Mouse (Mus musculus) brown adipose tissue, adult 24 weeks (tissue): ENCODE measurements around the gene Trub2. TPM values are rescaled to one million over a fixed set of nuclear protein-coding genes. Genes with fewer than 3 reads are reported as not detected.
"Not testable (repeated sequence)": the region's sequence is repeated elsewhere in the genome, so short reads cannot be mapped to it uniquely, and the experiment has no call there.

ENCODE experiments used
- H3K27ac ChIP-seq: fragments of 200-500 bp; replicated peaks from 2 replicates; pipeline ENCODE4 v1.5.1; 2012; ENCODE audit warnings: low read depth, mild to moderate bottlenecking, low read length
- H3K4me1 ChIP-seq: fragments of 200-500 bp; 2 replicates; pipeline ENCODE4 v1.6.1; 2012; ENCODE audit warnings: low read length, mixed read lengths; ENCODE audit not compliant: control insufficient read depth, insufficient read depth, insufficient read length
- H3K4me3 ChIP-seq: fragments of 200-500 bp; 2 replicates; pipeline ENCODE4 v1.5.1; 2012; ENCODE audit warnings: low read depth, mild to moderate bottlenecking, low read length, moderate library complexity; ENCODE audit not compliant: insufficient read depth
- polyA plus RNA-seq: library from polyadenylated mRNA; stranded (reverse); fragments of >200 nt; gene quantifications from 2 replicates; pipeline ENCODE4 v1.2.4, GENCODE M21; 2012; ENCODE audit not compliant: missing spikeins, insufficient read depth, insufficient read length

Gene Trub2
- polyA plus RNA-seq, 1 experiment = 18.0 TPM

DNA sequence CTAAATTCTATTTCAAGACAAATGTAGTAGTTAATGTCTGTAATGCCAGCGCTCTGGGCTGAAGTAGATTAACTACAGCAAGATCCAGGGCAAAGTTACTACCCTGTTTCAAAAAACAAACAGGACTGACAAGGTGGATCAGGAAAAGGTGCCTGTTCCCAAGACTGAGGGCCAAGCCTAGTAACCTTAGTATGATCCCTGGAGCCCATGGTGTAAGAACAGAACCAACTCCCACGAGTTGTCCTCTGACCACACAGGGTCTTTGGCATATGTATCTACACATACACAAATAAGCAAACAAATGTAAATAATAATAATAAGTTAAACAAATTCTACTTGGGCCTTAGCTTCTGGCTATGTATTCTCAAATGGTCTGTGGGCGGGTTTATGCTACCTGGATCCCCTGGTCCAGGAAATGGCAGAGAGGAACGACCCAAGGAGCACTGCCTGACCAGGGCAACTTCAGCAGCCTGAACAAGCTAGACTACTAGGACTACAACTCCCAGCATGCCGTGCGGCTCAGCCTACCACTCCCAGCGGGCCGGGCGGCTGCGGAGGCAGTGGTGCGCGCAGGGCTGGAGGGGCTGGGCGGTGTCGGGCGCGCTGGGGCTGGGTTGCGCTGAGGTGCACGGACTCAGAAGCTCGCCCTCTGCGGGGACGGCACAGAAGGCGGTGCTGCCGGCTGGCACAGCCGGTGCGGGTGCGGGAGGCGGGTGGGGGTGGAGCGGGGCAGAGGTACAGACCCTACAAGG is 13.9 kb upstream of the Trub2 start, which contains the start of gene Slc27a4:
Gene Slc27a4, plus strand, starts transcription at position 560 of the 752 bp plus-strand sequence.
- H3K4me3 ChIP-seq = peak within 1 kb of the TSS; percentile 80
- H3K4me1 ChIP-seq = peaks cover 3% of the 10 kb centered on the region; the same call in 1 of the 2 replicates
- H3K27ac ChIP-seq = 0 out of 2 replicates have a peak within 1 kb of the TSS, but pooled peaks have one; percentile 4

DNA sequence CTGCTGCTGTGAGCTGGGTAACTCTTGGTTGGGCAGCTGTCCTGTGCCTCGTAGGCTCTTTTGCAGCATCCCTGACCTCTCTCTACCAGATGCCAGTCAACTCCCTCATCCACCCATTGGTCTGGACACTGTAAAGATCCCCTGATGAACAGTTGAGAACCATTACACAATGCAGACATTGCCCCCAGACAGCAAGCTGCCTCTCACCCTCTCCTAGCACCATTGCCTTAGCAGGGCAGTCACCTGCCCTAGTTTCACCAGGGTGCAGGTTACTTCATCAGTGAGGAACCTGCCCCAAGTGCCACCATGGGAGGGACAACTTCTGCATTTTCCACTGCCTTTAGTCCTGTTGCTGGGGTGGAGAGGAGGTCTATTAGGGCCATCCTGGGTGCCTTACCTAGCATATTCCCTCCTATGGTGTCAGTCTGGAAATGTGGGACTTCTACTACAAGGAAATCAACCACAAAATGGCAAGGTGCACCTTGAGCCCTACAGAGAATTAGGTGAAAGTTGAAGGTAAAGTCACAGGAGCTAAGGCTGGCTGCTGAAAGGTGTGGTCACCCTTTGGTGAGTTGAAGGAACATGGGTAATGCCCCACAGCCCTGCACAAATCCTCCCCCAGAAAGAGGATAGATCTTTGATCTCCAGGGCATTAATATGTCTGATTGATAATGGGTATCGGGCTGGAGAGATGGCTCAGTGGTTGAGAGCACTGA is 4.6 kb upstream of the Trub2 start:
- Histone ChIP-seq H3K4me1 (no peaks in the 10 kb centered on the region), H3K27ac (no peak overlapping the region)

DNA sequence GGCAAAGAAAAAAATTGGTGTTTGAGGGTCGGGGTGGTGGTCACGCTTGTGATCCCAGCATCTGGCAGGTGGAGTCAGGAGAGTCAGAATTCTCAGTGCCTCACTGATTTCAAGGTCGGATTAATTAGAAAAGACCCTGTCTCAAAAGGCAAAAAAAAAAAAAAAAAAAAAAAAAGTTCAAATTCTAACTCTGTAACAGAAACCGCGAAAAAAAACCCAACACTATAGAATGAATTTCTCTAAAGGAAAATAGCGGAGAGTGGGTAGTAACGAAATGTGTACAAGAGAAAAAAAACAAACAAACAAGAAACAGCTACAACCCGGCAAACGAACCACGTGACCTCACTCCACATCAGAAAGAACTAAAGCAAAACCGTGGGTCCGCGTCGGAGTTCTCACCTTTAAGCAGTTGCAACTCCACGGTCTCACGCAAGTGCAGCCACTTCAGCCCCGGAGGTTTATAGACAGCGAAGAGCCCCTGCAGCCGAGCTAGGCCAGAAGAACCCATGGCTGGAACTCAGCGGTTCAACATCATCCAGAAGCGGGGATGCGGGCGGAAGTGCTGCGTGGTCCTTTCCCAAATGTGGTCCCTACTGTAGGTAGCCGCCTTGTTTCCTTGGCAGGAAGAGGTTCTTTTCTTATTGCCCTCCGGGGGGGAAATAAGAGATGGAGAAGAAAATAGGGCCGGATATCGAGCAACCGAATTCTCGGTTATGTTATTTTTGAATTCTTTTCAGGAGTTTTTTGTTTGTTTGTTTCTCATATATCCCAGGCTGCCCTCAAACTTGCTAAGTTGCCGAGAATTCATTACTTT is 991 bp downstream of the Trub2 start, which contains the start of gene Coq4:
Gene Coq4, plus strand, starts transcription at position 390 of the 814 bp plus-strand sequence.
- H3K4me1 ChIP-seq = no peaks in the 10 kb centered on the region
- H3K27ac ChIP-seq = peak within 1 kb of the TSS; percentile 50
- peak within 1 kb of the TSS; percentile 81 for H3K4me3 ChIP-seq

More for the DNA sequence above, 4.6 kb upstream of the Trub2 start:
- no peak overlapping the region for H3K4me3 ChIP-seq

DNA sequence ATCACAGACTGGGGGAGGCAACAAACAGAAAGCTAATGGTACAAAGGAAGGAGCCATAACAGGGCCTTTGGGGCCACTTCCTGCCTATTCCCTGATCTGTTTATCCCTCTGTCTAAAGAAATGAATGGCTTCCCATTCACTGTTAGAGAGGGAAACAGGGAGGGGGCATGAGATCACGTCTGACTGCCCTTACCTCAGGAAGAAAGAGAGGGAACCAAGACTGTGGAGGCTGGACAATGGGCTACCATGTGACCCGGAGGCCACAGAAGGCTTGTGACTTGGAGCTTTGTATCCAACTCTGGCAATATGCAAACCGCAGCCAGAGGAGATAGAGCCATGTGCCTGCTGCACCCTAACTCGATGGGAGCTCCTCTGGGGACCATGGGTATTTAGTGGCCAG is 4.0 kb downstream of the Trub2 start:
- Histone ChIP-seq H3K4me3 (no peak overlapping the region), H3K4me1 (no peaks in the 10 kb centered on the region), H3K27ac (no peak overlapping the region)

DNA sequence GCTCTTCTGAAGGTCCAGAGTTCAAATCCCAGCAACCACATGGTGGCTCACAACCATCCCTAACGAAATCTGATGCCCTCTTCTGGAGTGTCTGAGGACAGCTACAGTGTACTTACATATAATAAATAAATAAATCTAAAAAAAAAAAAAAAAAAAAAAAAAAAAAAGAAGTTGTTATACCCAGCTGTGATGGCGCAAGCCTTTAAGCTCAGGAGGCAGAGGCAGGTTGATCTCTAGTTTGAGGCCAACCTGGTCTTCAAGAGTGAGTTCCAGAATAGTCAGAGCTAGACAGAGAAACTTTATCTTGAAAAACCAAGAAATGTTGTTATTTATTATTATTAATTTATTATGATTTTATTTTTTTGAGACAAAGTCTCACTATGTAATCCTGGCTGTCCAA is 7.0 kb downstream of the Trub2 start:
- not testable (repeated sequence) for H3K4me3 ChIP-seq, H3K4me1 ChIP-seq, H3K27ac ChIP-seq

DNA sequence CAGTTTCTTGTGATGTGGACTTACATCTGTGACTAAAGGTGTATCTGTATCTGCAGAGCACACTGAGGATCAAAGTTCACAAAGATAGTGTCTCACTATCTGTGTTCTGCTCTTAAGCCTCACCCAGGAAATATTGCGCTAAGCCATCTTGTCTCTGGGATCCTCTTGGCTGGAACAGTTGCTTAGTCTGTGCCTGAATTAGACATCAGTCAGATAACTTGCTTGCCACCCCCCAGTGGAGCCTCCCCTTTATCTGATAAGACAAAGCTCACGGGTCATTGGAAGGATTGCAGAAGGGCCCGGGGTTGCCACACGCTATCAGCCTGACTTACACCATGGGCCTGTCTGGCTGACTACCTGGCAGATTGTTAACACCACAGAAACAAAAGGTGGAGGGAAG is 15.0 kb downstream of the Trub2 start:
- no peak overlapping the region for H3K27ac ChIP-seq
- H3K4me3 ChIP-seq = no peak overlapping the region
- H3K4me1 ChIP-seq = peaks cover 6% of the 10 kb centered on the region

DNA sequence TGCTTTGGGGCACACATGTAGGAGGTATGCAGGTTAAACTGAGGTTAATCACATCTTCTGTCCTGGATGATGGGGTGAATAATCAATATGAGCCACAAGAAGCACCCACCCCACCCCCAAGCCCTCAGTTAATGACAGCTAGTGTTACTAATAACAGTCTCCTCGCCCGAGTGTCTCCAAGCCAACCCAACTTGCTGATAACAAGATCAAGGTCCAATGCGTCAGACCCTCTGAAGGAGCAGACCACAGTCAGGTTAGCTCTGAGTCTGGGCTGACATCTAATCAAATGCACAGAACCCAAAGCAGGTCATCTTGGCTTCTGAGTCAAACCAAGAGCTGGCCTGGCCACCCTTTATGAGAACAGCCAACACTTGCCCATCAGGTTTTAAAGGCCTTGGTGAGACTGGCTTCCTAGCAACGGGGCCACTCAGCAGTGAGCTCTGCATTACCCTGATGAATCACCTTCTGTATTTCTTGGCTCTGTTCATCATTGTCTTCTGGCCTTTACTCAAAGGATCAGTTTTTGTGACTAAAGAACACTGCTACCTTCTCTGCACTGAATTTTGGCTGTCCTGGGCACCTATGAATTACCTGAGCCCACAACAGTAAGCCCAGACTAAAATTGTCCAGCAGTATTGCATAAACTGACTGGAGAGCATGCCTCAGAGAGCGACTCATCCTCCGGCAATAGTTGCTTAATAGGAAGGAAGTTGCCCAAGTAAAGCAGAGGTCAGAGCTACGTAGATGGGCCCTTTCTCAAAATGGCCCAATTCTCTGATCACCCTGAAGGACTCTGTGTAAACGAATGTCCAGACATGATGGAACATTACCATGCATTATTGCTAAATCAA is 16.5 kb downstream of the Trub2 start:
- peaks cover 6% of the 10 kb centered on the region for H3K4me1 ChIP-seq
- H3K4me3 ChIP-seq = no peak overlapping the region
- H3K27ac ChIP-seq = peak overlapping the region; percentile 42

DNA sequence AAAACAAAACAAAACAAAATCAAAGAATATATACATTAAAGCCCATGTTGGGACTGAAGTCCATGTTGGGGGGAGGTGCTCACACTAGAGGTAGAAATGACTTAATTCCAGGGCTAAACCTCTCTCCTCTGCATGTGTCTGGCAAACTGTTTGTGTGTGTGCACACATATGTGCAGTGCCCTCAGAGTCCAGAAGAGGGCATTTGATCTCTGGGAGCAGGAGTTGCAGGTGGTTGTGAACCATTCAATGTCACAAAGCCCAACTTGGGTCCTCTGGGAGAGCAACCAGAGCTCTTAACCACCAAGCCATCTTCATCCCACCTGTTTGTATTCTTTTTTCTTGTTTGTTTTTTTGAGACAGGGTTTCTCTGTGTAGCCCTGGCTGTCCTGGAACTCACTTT is 18.1 kb downstream of the Trub2 start:
- no peak overlapping the region for H3K27ac ChIP-seq
- H3K4me3 ChIP-seq = no peak overlapping the region
- H3K4me1 ChIP-seq = peaks cover 6% of the 10 kb centered on the region

DNA sequence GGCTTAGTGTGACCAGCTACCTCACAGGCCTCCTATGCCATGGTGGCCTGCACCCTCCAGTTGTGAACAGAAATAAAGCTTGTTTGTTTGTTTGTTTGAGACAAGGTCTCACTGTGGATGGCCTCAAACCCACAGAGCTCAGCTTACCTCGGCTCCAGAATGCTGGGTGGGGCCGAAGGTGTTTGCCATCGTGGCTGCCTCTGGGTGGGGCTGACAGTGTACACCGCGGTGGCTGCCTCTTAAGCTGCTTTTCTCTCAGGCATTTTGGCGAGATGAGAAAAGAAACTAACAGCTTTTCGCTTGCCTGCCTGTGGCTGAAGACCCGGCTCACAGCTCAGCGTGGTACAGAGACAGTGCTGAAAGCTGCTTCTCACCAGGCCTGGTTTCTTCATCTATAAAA is 19.4 kb downstream of the Trub2 start:
- Histone ChIP-seq H3K27ac (no peak overlapping the region), H3K4me1 (peaks cover 6% of the 10 kb centered on the region), H3K4me3 (no peak overlapping the region)

DNA sequence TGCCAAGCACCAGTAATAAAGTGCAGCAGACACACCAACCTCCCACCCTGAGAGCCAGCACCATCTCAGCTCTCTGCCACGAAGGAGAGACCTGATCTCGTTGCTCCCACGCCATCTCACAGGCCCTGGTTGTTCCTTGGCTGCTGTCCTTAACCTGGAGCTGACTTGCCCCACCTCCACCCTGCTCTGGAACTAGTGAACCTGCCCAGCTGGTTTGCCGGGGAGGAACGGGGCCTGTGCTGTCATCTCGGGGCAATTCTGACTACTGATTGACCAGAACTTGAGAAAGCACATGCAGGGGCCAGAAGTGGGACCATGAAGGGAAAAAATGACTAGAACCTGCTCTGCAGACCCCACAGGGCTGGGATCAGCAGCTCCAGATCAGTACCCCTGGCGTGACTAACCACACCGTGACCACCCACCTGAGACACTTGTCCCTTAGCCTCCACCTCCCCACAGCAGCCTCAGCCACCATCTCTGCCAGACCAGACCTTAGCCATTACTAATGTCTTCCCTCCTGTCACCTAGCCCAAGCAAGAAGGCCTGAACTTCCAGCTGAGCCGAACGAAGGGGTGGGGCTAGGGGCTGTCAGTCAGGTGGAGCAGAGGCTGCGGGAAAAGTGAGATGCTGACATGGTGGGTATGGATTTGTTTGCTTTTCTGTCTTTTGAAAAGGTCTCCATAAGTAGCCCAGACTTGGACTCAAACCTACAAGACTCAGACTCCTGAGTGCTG is 20.2 kb downstream of the Trub2 start:
- Histone ChIP-seq H3K4me3 (no peak overlapping the region), H3K27ac (no peak overlapping the region), H3K4me1 (peaks cover 6% of the 10 kb centered on the region)

DNA sequence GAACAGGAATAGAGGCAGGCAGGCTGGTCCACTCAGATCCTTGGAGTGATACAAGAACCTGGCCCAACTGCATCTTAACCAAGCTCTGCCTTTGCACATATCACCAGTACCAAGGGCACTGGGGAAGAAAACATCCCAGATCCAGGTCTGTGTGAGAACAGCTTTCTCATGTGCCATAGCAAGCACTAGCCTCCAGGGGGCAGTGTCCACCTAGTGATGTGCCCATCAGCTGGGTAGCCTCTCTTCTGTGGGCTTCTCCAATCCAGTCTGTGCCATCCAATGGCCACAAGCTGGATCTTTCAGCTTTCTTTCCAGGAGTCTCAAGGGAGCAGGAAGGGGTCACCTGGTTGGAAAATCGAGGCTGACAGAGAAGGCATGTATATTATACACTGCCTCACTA is 23.5 kb downstream of the Trub2 start:
- H3K4me3 ChIP-seq = no peak overlapping the region
- no peaks in the 10 kb centered on the region for H3K4me1 ChIP-seq
- H3K27ac ChIP-seq = no peak overlapping the region

DNA sequence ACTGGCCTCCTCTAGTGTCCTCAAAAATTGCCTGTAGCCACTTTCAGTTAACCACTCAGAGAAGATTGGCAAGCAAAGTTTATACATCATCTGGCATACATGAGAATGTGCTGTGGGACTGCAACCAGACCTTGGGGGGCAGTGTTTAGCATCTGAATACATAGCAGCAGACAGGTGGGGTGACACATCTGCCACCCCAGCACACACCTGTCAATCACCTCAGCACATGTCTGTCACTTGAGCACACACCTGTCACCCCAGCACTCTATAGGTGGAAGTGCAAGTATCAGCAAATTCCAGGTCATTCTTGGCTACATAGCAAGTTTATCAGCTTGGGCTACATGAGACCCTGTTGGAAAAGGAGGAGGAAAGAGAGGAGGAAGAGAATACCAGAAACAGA is 32.6 kb downstream of the Trub2 start:
- Histone ChIP-seq H3K4me1 (no peaks in the 10 kb centered on the region), H3K4me3 (no peak overlapping the region), H3K27ac (no peak overlapping the region)

DNA sequence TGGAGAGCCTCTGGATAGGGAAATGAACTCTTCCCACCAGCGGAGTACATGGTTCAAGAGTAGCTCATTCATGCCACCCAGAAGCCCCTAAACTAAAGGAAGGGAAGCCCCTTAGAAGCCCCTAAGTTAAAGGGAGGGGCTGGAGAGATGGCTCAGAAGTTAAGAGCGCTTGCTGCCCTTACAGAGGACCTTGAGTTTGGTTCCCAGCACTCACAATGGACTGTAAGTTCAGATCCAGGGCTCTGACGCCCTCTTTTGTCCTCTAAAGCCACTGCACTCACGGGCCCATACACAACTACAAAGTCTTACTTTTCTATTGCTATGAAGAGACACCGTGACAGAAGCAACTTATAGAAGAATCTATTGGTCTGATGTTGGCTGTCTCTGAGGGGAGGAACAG is 35.9 kb downstream of the Trub2 start:
- Histone ChIP-seq H3K27ac (no peak overlapping the region), H3K4me3 (no peak overlapping the region), H3K4me1 (no peaks in the 10 kb centered on the region)

DNA sequence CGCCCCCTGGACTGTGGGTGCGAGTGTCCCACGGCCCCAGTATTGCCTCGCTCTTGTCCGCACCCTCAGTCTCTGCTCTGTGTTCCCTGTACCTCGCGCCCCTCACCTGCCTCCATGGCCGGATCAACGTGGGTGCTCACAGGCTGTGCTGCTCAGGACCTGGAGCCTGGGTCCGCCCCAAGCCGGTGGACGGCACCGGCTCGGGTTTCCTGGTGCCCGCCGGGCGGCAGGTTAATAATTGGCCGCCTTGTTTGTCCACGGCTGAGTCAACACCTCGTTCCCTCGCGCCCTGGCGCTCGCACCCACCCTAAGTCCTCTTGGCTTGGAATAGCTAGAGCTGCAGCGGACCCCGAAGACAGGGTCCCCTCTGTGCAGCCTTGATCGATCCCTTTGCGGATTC is 36.8 kb downstream of the Trub2 start, which contains the start of gene Gm13420:
Gene Gm13420, minus strand, starts transcription at position 189 of the 400 bp plus-strand sequence.
- H3K4me1 ChIP-seq = no peaks in the 10 kb centered on the region
- no peak within 1 kb of the TSS for H3K4me3 ChIP-seq
- H3K27ac ChIP-seq = no peak within 1 kb of the TSS
